Mouse (Mus musculus): ENCODE data around the gene Nudt3. TPM values are rescaled to one million over a fixed set of nuclear protein-coding genes. Genes with fewer than 3 reads are reported as not detected.
A peak's percentile ranks its signal among the peaks of the same experiment; 100 is the strongest.

Nudt3 gene
- polyA plus RNA-seq, 1 experiment from 2014 or later: 295 TPM

DNA sequence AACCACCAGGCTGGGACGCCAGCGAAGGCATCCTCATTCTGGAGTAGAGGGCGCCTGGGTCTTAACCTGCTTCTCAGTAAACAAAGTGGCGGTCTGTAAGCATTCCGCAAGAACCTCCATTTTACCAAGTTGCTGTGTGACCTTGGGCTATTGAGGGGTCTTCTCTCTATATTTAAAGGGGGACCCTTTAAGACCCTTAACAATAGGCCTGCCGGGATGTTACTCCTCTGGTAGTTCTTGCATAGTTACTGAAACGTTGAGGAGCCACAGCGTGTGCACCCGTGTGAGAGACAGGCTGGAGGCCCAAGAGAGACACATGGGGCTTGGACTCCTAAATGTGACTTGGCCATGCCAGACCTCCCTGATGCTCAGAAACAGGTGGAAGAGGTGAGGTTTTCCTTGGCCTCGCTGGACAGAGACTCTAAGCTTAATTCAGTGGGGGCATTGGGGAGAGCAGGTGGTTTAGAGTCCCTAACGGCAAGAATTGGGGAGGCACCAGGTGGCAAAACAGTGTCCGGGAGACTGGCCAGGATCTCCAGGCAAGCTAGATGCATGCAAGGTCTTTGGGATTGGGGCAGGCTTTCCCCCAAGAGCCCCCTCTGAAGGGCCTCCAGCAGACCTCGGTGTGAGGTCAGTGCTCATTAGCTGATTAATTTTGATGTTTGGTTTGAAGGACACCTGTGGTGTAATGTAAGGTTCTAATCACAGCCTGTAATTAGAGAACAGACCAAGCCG lies 65.2 kb downstream of the Nudt3 start:
- H3K9me3 ChIP-seq: no peaks in the 10 kb centered on the region
- peaks cover 6% of the 10 kb centered on the region; the same call in 1 of the 2 replicates for H3K27me3 ChIP-seq
- peak overlapping the region; percentile 97 for H3K27ac ChIP-seq (replicated peaks)
- H3K4me2 ChIP-seq (replicated peaks): peak overlapping the region; percentile 82
- ATAC-seq (replicated peaks): no peak
- WGBS: 3% methylated on average over 14 of the region's 14 CpGs
- H3K9ac ChIP-seq (replicated peaks): peak overlapping the region; percentile 77
- no peaks in the 10 kb centered on the region; the same call in none of the 2 replicates for H3K36me3 ChIP-seq
- peaks cover 35% of the 10 kb centered on the region for H3K4me1 ChIP-seq
- H3K4me3 ChIP-seq: peak overlapping the region; percentile 93

DNA sequence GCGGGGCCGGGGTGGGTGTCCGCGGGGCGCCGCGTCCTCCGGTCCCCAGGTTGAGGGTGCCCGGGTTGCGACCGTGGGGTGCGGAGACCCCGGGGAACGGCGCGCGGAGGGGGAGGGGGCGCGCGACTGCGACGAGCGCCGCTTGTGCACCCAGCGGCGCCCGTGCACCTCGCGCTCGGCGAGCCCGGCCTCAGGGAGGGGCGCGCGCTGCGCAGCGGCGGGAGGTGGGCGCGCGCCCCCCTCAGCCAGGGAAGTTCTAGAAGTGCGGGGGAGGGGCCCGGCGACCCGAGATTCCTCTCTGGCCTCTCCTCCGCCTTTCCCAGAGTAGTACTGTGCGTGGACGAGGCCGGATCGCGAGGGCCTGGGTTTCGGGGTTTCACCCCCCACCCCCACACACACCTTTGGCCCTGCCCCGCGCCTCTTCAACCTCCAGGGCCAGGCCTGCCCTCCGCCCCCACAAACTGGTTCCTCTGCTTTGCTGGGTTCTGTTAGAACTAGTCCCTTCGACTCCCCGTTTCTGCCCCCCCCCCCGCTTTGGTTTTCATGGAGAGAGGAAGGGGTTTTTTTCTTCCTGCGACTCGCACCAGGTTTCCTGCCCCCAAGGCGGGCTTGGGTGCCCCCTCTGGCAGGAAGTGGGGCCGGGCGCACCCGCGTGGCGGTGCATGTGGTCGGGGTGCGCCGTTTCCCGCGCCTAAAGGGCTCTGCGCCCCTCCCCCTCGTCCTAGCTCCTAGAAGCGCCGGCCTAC lies 65.9 kb downstream of the Nudt3 start:
- ATAC-seq (replicated peaks): peak; percentile 54; the same call in 1 of the 2 replicates
- 0% methylated on average over 62 of the region's 75 CpGs for WGBS

GRCm38 (mm10) chr17:27556315-27557011 lies 66.8 kb downstream of the Nudt3 start, which contains the start of gene Hmga1:
Gene Hmga1 (plus strand): TSS chr17:27556497.
- Histone ChIP-seq H3K36me3 (no peaks in the 10 kb centered on the region; the same call in none of the 2 replicates), H3K9ac (replicated peaks) (peak within 1 kb of the TSS; percentile 77), H3K27ac (replicated peaks) (peak within 1 kb of the TSS; percentile 97), H3K9me3 (no peaks in the 10 kb centered on the region), H3K27me3 (peaks cover 6% of the 10 kb centered on the region; the same call in 1 of the 2 replicates), H3K4me1 (peaks cover 35% of the 10 kb centered on the region), H3K4me3 (peak within 1 kb of the TSS; percentile 93), H3K4me2 (replicated peaks) (peak within 1 kb of the TSS; percentile 82)
- ATAC-seq (replicated peaks): peak; percentile 81
- WGBS: under 1% methylated on average over 79 of the region's 79 CpGs

More for the DNA sequence above, 65.9 kb downstream of the Nudt3 start:
- Histone ChIP-seq H3K36me3 (no peaks in the 10 kb centered on the region; the same call in none of the 2 replicates), H3K9me3 (no peaks in the 10 kb centered on the region), H3K27ac (replicated peaks) (peak overlapping the region; percentile 97), H3K4me2 (replicated peaks) (peak overlapping the region; percentile 82), H3K27me3 (peaks cover 6% of the 10 kb centered on the region; the same call in 1 of the 2 replicates), H3K9ac (replicated peaks) (peak overlapping the region; percentile 77), H3K4me3 (peak overlapping the region; percentile 93), H3K4me1 (peaks cover 35% of the 10 kb centered on the region)

- under 1% methylated on average over 55 of the region's 55 CpGs for WGBS
- Histone ChIP-seq H3K27me3 (peaks cover 6% of the 10 kb centered on the region; the same call in 1 of the 2 replicates), H3K4me3 (peak overlapping the region; percentile 93), H3K27ac (replicated peaks) (peak overlapping the region; percentile 97), H3K4me1 (peaks cover 35% of the 10 kb centered on the region), H3K9ac (replicated peaks) (peak overlapping the region; percentile 34; the same call in 1 of the 2 replicates), H3K4me2 (replicated peaks) (peak overlapping the region; percentile 82), H3K36me3 (no peaks in the 10 kb centered on the region; the same call in 1 of the 2 replicates), H3K9me3 (no peaks in the 10 kb centered on the region)
- ATAC-seq (replicated peaks): no peak
Observed at GRCm38 (mm10) chr17:27555512-27556172, 67.7 kb downstream of the Nudt3 start.

DNA sequence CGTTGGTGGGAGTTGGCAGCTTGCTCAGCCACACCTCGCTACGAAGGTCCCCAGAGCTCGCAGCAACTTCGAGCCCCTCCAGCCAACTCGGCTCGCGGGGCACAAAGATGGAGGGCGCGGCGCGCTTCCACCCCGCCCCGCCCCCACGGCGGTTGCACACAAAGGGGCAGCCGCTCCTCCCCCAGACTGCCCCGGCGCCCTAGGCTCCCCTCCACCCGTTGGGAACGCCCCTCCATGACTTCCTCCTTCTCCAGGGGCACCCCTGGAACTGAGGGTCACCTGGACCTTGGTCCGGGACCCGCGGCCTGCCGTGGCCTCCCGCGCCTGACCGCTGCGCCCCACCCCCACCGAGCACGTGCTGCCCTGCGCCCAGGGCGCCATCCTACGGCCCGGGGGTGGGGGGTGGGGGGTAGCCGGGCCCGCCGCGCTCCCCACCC lies 68.2 kb downstream of the Nudt3 start:
- H3K9me3 ChIP-seq: no peaks in the 10 kb centered on the region
- peak overlapping the region; percentile 97; the same call in 1 of the 2 replicates for H3K27ac ChIP-seq (replicated peaks)
- H3K4me3 ChIP-seq: peak overlapping the region; percentile 93
- H3K27me3 ChIP-seq: peaks cover 6% of the 10 kb centered on the region; the same call in 1 of the 2 replicates
- ATAC-seq (replicated peaks): no peak
- peaks cover 35% of the 10 kb centered on the region for H3K4me1 ChIP-seq
- H3K9ac ChIP-seq (replicated peaks): 0 out of 2 replicates have a peak overlapping the region, but pooled peaks have one; percentile 34
- peak overlapping the region; percentile 82 for H3K4me2 ChIP-seq (replicated peaks)
- H3K36me3 ChIP-seq: no peaks in the 10 kb centered on the region
- WGBS: 3% methylated on average over 39 of the region's 39 CpGs

DNA sequence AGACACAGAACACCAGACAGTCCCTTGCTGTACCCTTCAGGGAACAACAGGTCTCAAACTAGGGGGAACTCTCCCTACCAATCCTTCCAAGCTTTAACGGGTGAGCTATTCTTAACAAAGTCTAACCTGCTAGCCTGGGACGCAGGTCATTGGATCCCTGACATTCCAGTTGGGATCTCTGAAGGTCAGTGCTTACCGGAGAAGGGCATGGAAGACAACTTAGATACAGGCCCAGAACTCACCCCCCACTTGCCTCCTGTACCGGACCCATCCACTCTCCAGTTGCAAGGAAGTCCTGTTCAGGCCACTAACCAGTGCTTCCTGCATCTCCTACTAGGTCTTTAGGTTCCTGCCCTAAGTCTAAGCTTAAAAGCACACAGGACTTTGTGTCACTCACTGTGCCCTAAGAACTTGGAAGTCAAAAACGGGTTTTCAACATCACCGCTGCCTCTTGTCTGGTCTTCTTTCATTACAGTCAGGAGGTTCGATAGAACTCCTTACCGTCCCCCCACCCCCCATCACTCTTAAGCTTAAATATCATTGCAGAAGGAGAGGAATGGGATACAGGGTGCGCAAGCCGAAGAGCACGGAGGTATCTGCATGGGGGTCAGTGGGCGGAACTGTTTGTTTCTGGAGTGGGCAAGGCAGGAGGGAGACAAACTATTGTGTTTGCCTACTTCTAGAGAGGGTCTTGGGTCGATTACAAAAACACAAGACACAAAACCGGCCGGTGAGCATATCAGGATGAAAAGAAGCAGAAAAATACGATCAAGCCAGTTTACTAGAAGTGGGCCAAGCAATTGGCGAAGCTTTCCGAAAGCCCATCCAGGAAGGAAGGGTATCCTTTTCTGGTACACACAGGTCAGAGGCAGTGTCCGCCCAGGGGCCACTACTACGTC lies 69.0 kb downstream of the Nudt3 start:
- ATAC-seq (replicated peaks): no peak
- H3K27me3 ChIP-seq: peaks cover 6% of the 10 kb centered on the region; the same call in 1 of the 2 replicates
- peak overlapping the region; percentile 82; the same call in 1 of the 2 replicates for H3K4me2 ChIP-seq (replicated peaks)
- H3K4me1 ChIP-seq: peaks cover 37% of the 10 kb centered on the region
- no peaks in the 10 kb centered on the region for H3K36me3 ChIP-seq
- no peak overlapping the region for H3K9ac ChIP-seq (replicated peaks)
- H3K9me3 ChIP-seq: no peaks in the 10 kb centered on the region
- no peak overlapping the region for H3K27ac ChIP-seq (replicated peaks)
- 46% methylated on average over 20 of the region's 20 CpGs for WGBS
- no peak overlapping the region for H3K4me3 ChIP-seq

DNA sequence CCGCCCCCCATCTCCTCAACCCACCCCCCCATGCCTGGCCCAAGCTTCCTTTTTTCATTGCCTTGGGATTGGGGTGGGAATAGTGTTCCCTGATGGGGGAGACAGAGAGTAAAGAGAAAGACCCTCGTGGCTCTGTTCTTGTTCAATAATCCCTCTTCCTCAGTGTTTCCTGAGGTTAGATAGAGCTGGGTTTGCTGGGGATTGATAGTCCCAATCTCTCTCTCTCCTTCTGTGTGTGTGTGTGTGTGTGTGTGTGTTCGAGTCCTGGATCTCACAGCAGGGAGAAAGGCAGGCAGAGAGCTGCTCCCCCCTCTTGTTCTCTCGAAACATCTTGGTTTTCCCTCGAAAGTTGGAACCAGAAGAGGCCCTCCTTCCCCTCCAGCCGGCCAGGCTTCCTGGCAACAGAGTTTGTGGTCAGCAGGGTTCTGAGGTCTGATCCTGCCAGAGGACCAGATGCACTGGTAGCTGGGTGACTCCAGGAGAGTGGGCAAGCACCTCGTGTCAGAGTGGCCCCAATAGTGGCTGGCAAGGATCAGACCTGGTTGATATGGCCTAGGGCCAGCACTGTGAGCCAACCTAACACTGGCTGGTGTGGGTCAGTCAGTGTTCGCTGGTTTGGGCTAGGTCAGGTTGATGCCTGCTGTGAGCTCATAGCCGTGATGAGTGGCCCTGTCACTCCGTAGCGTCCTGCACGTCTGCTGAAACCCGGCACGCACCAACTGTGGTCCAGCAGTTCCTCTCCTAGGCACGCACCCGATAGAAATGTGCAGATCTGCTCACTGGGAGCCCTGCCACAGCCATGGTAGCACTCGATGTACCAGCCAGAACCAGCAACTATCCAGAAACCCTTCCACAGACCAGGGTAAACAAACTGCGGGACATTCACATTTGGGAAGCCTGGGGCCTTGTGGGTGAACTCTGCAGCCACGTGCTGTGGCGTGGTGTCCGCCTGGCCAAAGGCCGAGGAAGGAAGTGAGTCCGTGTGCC lies 70.8 kb downstream of the Nudt3 start:
- Histone ChIP-seq H3K4me2 (replicated peaks) (no peak overlapping the region), H3K27me3 (peaks cover 6% of the 10 kb centered on the region; the same call in 1 of the 2 replicates), H3K36me3 (no peaks in the 10 kb centered on the region), H3K4me3 (no peak overlapping the region), H3K9me3 (no peaks in the 10 kb centered on the region), H3K4me1 (peaks cover 23% of the 10 kb centered on the region), H3K9ac (replicated peaks) (no peak overlapping the region), H3K27ac (replicated peaks) (no peak overlapping the region)
- no peak for ATAC-seq (replicated peaks)
- WGBS: 79% methylated on average over 23 of the region's 23 CpGs

DNA sequence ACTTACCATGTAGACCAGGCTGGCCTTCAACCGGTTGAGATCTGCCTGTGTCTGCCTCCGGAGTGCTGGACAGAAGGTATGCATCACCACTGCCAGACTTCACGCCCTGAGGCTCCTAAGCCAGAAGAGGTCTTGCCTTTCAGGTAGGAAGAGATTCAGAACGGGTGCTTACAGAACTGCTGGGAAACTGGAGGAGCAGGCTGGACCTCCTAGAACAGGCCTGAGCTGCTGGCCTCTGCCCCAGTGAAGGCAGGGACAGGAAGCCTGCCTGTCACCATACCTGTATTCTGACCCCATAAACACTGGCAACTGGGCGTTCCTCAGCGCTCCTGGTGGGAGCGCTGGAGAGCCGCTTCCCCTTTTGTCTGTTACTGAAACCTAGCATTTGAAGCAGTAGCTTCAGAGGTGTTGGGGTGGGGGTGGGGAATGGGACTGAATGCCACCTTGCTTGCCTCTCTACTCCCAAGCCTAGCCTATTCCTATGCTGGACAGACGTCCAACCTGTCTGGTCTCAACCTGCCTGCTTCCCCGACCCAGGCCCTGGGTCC lies 71.8 kb downstream of the Nudt3 start:
- no peak for ATAC-seq (replicated peaks)
- no peak overlapping the region for H3K9ac ChIP-seq (replicated peaks)
- H3K4me3 ChIP-seq: no peak overlapping the region
- no peaks in the 10 kb centered on the region for H3K9me3 ChIP-seq
- WGBS: 66% methylated on average over 10 of the region's 10 CpGs
- H3K27me3 ChIP-seq: peaks cover 6% of the 10 kb centered on the region; the same call in 1 of the 2 replicates
- peaks cover 21% of the 10 kb centered on the region for H3K4me1 ChIP-seq
- no peak overlapping the region for H3K4me2 ChIP-seq (replicated peaks)
- H3K36me3 ChIP-seq: no peaks in the 10 kb centered on the region
- H3K27ac ChIP-seq (replicated peaks): no peak overlapping the region

- ATAC-seq (replicated peaks): no peak
- H3K9ac ChIP-seq (replicated peaks): no peak overlapping the region
- no peaks in the 10 kb centered on the region for H3K9me3 ChIP-seq
- peaks cover 8% of the 10 kb centered on the region for H3K4me1 ChIP-seq
- no peak overlapping the region for H3K27ac ChIP-seq (replicated peaks)
- no peaks in the 10 kb centered on the region for H3K27me3 ChIP-seq
- H3K4me3 ChIP-seq: no peak overlapping the region
- H3K36me3 ChIP-seq: no peaks in the 10 kb centered on the region
- 35% methylated on average over 8 of the region's 8 CpGs for WGBS
- H3K4me2 ChIP-seq (replicated peaks): no peak overlapping the region
Observed at GRCm38 (mm10) chr17:27549234-27549633, 74.1 kb downstream of the Nudt3 start.
